Mouse (Mus musculus): Measurements from ENCODE around the gene Smco4.
"Not testable (repeated sequence)": the region's sequence is repeated elsewhere in the genome, so short reads cannot be mapped to it uniquely, and the experiment has no call there.

The Smco4 gene

GRCm38 (mm10) chr9:15538979-15539533 is 45.8 kb downstream of the Smco4 start:
- no peak for DNase-seq (ENCODE audit: low spot score in 2 of 2)

GRCm38 (mm10) chr9:15541735-15542354 is 48.6 kb downstream of the Smco4 start:
- peak; percentile 18 to 30 for DNase-seq (ENCODE audit: low spot score in 2 of 2)

GRCm38 (mm10) chr9:15550461-15550961 is 57.3 kb downstream of the Smco4 start:
- no peak for DNase-seq (ENCODE audit: low spot score in 2 of 2)

- not testable (repeated sequence) for DNase-seq (ENCODE audit: low spot score in 2 of 2)
Measured at GRCm38 (mm10) chr9:15551073-15551472, 57.8 kb downstream of the Smco4 start.

GRCm38 (mm10) chr9:15551933-15552851 is 59.0 kb downstream of the Smco4 start:
- DNase-seq (ENCODE audit: low spot score in 2 of 2) = no peak

GRCm38 (mm10) chr9:15553322-15553721 is 60.1 kb downstream of the Smco4 start:
- DNase-seq (ENCODE audit: low spot score in 2 of 2) = no peak

- DNase-seq (ENCODE audit: low spot score in 2 of 2) = no peak
Measured at GRCm38 (mm10) chr9:15560451-15560850, 67.2 kb downstream of the Smco4 start.

- no peak for DNase-seq (ENCODE audit: low spot score in 2 of 2)
Measured at GRCm38 (mm10) chr9:15562353-15562752, 69.1 kb downstream of the Smco4 start.

- no peak for DNase-seq (ENCODE audit: low spot score in 2 of 2)
Measured at GRCm38 (mm10) chr9:15574750-15575454, 81.7 kb downstream of the Smco4 start.

GRCm38 (mm10) chr9:15578427-15578826 is 85.2 kb downstream of the Smco4 start:
- no peak for DNase-seq (ENCODE audit: low spot score in 2 of 2)

GRCm38 (mm10) chr9:15578946-15579345 is 85.7 kb downstream of the Smco4 start:
- DNase-seq (ENCODE audit: low spot score in 2 of 2) = no peak

GRCm38 (mm10) chr9:15580176-15580575 is 86.9 kb downstream of the Smco4 start:
- no peak for DNase-seq (ENCODE audit: low spot score in 2 of 2)

GRCm38 (mm10) chr9:15582026-15582425 is 88.8 kb downstream of the Smco4 start:
- no peak for DNase-seq (ENCODE audit: low spot score in 2 of 2)

GRCm38 (mm10) chr9:15584209-15584608 is 91.0 kb downstream of the Smco4 start:
- no peak for DNase-seq (ENCODE audit: low spot score in 2 of 2)

GRCm38 (mm10) chr9:15585956-15586355 is 92.7 kb downstream of the Smco4 start:
- no peak for DNase-seq (ENCODE audit: low spot score in 2 of 2)

GRCm38 (mm10) chr9:15587157-15587854 is 94.1 kb downstream of the Smco4 start:
- no peak for DNase-seq (ENCODE audit: low spot score in 2 of 2)

GRCm38 (mm10) chr9:15594148-15594547 is 100.9 kb downstream of the Smco4 start:
- DNase-seq (ENCODE audit: low spot score in 2 of 2) = no peak

Data from urinary bladder, adult 18-20 months (tissue).